Mouse (Mus musculus): ENCODE measurements around the gene Paxx.

Paxx gene

DNA sequence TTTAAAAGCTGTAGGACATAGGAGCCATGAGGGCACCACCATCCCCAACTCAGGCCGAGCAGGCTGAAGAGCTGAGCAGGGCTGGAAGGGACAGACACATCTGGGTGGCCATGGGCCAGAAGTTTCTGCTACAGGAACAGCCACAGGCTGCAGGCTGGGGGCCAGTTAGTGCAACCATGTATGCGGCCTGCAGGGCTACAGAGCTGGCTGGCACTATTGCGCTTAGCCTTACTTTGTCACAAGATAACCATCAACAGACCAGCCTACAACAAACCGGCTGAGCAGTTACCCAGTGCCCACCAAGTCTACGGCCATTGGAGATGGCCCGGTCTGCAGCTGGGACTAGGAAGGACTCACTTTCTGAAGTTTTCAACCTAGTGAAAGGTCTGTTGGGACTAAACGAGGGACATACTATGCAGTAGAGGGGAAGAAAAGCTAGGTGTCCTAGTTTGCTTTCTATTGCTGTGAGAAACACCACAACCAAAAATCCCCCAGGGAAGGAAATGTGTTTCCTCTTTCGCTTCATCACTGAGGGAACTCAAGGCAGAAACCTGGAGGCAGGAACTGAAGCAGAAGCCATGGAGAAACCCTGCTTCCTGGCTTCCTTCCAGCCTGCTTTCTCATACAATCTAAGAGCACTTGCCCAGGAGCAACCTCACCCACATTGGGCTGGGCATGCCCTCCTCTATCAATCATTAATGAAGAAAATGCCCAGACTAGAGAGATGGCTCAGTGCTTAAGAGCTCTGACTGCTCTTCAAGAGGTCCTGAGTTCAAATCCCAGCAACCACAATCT lies 9.8 kb downstream of the Paxx start:
- in situ Hi-C loops (cut with MboI; ENCODE audit: low sequenced_read_pairs), result no loop called here

- in situ Hi-C loops (cut with MboI; ENCODE audit: low sequenced_read_pairs), result no loop called here
Observed at GRCm38 (mm10) chr2:25442682-25443081, 18.2 kb downstream of the Paxx start.

DNA sequence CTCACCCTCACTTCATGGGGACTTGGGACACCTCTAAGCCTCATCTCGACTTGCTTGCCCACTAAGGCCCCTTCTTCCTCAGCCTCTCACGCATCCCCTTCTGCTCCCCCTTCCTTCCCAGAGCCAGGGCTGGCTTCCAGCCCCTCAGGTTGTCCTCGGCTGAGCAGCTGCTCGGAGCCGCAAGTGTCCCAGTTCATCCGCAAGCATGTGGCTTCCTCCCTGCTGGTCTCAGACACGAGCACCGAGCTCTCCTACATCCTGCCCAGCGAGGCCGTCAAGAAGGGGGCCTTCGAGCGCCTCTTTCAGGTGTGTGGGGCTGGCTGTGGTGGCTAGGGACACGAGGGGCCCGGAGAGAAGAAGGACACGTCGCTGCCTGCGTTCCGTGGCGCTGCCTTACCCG lies 19.8 kb downstream of the Paxx start:
- in situ Hi-C loops (cut with MboI; ENCODE audit: low sequenced_read_pairs), result no loop called here

GRCm38 (mm10) chr2:25436286-25436820 lies 24.5 kb downstream of the Paxx start:
- in situ Hi-C loops (cut with MboI; ENCODE audit: low sequenced_read_pairs), result no loop called here

GRCm38 (mm10) chr2:25434292-25434691 lies 26.6 kb downstream of the Paxx start:
- in situ Hi-C loops (cut with MboI; ENCODE audit: low sequenced_read_pairs), result no loop called here

GRCm38 (mm10) chr2:25433101-25433500 lies 27.8 kb downstream of the Paxx start:
- in situ Hi-C loops (cut with MboI; ENCODE audit: low sequenced_read_pairs), result no loop called here

- in situ Hi-C loops (cut with MboI; ENCODE audit: low sequenced_read_pairs), result no loop called here
Observed at GRCm38 (mm10) chr2:25432326-25433098, 28.4 kb downstream of the Paxx start.

DNA sequence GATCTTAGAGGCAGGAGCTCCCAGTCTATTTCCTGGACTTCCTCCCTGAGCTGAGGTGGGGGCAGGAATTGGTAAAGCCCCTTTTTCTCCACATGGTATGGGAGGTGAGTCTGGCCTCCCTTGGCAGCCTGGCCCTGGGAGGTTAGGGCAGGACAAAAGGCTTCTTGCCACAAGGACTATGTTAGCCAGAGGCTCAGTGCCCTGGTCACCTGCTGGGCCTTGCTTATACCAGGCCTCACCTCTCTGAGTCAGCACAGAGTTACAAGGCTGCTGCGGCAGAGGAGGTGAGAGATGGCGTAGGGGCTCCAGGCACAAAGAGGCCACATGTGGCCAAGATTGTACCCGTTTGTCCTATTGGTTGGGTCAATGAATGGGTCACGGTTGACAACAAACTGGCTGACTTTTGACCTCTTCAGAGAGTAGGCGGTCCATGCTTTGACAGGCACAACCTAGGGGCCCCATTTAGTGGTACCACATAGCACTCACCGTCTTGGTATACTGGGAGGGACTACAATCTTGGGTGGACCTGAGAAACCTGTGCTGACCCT lies 29.5 kb downstream of the Paxx start:
- in situ Hi-C loops (cut with MboI; ENCODE audit: low sequenced_read_pairs), result no loop called here

- in situ Hi-C loops (cut with MboI; ENCODE audit: low sequenced_read_pairs), result no loop called here
Observed at GRCm38 (mm10) chr2:25430395-25431233, 30.3 kb downstream of the Paxx start.

DNA sequence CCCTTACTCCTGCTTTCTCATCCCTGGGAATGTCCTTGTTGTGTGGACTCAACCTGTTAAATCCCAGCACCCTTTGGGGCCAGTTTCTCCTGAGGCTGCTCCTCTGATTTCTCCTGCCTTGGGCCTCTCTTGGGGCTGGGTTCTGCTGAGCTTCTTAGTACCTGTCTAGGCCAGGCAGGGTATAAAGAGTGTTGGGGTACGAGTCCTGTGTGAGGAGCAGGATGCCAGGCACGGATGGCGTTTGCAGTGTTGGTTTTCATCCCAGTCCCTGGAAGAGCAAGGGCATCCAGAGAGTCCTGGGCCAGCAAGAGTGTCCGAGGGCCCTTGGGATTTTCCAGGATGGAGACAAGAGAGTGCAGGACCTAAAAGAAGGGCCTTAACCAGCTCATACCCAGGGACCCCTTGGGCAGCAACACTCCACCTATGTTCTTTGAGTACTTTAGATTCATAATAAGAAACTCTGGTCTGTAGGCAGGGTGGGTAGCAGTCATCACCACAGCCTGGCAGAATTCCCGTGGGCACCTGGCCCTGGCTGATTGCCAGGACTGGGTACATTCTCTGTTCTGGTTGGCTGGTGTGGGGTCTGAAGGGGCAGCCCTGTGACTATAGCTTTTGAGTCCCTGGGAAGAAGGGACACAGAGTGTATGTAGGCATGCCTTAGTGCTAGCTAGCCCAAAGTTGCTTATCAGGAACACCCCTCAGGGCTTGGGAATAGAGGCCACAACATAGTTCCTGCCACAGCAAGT lies 31.3 kb downstream of the Paxx start:
- in situ Hi-C loops (cut with MboI; ENCODE audit: low sequenced_read_pairs), result no loop called here

- in situ Hi-C loops (cut with MboI; ENCODE audit: low sequenced_read_pairs), result no loop called here
Observed at GRCm38 (mm10) chr2:25428442-25429236, 32.3 kb downstream of the Paxx start, which contains the start of gene Abca2. Gene Abca2 (plus strand): TSS chr2:25428703.

- in situ Hi-C loops (cut with MboI; ENCODE audit: low sequenced_read_pairs), result no loop called here
Observed at GRCm38 (mm10) chr2:25427256-25427655, 33.6 kb downstream of the Paxx start.

DNA sequence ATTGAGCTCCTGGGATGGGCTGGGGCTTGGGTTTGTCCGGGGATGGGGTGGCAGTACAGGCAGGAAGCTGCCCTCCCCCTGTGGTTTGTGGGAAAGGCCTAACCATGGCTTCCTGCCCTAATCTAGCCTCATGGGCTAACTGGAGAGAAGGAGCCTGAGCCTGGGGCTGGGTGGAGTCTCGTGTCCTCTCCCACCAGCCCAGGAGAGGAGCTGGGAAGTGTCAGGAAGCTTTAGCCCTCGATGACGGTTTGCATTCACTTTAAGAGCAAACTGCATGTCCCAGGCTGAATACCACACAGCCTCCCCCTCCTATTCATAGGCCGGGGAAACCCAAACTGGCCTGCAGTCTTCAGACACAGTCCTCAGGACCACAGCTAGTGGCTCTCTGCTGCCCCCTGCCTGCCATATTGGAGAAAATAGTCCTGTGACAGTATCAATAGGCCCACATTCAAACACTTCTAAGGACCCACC lies 34.1 kb downstream of the Paxx start:
- in situ Hi-C loops (cut with MboI; ENCODE audit: low sequenced_read_pairs), result no loop called here

GRCm38 (mm10) chr2:25425481-25425880 lies 35.4 kb downstream of the Paxx start:
- in situ Hi-C loops (cut with MboI; ENCODE audit: low sequenced_read_pairs), result no loop called here

DNA sequence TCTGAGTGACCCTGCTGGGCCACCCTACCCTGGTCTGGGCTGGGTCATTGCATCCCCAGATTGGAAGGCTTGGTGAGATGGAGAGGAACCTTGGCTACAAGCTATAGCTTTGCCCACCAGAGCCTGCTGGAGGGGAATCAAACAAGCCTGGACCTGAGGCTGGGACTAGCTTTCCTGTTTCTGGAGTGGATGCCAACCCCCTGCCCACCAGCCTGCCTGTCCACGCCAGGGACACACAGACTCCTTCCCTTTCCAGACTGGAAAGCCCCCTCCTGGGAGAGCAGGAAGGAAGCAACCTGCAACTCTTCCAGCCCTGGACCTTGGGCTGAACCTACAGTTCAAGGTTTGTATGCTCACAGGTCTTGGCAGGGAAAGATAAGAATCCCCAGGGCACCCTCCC lies 37.3 kb downstream of the Paxx start:
- in situ Hi-C loops (cut with MboI; ENCODE audit: low sequenced_read_pairs), result no loop called here

DNA sequence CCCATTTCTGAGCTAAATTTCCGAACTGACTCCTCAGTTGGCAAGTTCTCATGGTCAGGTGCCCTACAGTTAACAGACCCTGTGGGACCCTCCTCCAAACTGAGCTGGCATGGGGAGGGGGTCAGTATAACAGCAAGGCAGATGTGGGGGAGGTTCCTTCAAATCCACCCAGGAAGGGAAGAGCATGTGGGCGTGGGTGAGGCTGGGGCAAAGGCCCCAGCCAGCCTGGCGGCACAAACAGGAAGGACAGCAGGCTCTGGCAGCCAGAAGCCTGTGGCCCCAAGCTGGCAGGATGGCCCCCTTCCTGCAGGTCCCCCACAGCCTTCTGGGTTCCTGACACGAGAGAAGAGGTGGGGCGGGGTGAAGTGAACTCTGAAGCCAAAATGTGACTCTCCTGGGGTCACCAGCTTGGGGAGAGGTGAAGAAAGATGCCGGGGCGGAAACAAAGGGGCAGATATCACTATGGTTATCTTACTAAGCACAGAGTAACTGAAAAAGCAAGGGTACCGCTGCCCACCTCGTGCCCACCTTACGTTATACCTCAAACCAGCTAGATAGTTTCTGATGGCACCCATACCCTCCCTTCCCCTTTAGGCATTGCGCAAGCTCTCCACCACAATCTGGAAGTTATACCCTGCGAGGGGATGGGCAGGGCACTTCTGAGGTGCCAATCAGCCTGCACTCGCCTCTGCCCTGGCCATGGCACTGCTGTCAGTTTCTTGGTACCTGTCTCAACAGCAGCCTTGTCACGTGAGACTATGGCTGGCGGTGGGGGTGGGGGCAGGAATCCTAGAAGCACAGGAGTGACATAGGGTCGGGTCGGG lies 38.1 kb downstream of the Paxx start, which contains the start of gene Fut7:
Gene Fut7, plus strand, starts transcription at position 681 of the 824 bp plus-strand sequence.
- in situ Hi-C loops (cut with MboI; ENCODE audit: low sequenced_read_pairs), result no loop called here

DNA sequence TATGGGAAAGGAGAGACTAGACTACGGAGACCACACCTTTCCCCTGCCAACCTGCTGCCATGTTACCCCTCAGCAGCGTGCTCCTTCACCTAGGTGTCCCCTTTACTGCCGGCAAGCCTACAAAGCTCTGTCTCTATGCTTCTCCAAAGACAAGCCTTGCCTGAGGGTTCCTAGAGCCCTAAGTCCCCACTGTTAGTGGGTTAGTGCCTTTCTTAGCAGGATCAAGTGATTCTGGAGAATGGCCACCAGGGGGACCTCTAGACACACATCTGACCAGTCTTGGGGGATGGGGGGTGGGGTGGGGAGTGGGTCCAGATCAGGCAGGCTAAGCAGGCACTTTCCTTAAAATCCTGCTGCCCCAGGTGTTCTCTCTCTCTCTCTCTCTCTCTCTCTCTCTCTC lies 39.0 kb downstream of the Paxx start:
- in situ Hi-C loops (cut with MboI; ENCODE audit: low sequenced_read_pairs), result no loop called here

DNA sequence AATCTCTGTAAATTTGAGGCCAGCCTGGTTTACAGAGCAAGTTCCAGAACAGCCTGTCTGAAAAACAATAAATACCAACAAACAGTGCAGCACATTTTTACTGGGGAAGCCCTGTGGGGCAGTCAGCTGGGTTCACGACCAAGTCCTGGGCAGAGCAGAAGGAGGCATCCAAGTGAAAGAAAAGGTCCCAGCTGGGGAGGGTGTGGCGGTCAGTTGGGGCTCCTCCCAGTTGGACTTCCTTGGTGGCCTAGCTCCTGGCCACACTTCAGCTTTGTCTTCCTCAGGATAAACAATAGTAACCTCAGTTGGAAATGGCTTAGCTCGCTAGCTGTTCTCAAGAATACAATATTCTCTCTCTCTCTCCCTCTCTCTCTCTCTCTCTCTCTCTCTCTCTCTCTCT lies 43.5 kb downstream of the Paxx start:
- in situ Hi-C loops (cut with MboI; ENCODE audit: low sequenced_read_pairs), result no loop called here
